20 mouse cellular contexts compared by ENCODE assay signal in the genomic region with DNA sequence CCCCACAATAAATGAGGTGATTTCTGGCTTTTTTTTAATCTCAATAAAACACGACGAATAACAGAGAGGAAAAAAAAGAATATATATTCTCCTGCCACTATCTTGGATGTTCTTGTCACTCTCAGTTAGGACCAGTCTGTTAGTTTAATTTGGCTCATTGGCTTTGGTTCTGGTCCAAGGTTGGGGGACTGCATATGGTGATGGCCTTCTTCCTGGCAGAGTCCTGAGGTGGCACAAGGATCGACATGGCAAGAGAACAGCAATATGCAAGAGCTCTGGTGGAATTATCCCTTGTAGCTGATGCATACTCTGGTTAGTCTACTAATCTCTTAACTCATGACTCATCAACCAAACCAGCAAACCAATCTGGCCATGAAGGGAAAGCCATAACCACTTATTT. TPM values are rescaled to one million over a fixed set of nuclear protein-coding genes. Genes with fewer than 3 reads are reported as not detected.
"Had no signal": no experiment of that assay in that cellular context is flagged by ENCODE, and none has a peak within 500 bp of the region (broad histone marks: within the 10 kb centered on the region; RNA-seq: fewer than 3 reads in every experiment).

No protein-coding gene starts in this region.

- DNase-seq: kidney, postnatal 14 days; liver; liver, embryonic 13.5 days; liver, postnatal 0 days; retina, postnatal 1 day; right cerebral cortex, postnatal 4 days; spleen, adult 18-20 months; thymus, adult 18-20 months; thymus, postnatal 14 days had no signal

- H3K4me2 ChIP-seq: kidney, embryonic 15.5 days; limb, embryonic 12.5 days; liver, embryonic 13.5 days; midbrain, embryonic 13.5 days; neural tube, embryonic 15.5 days had no signal

- H3K27me3 ChIP-seq: kidney, embryonic 15.5 days; limb, embryonic 12.5 days; liver, embryonic 13.5 days; midbrain, embryonic 13.5 days; neural tube, embryonic 15.5 days had no signal

- H3K4me3 ChIP-seq: kidney, embryonic 15.5 days; limb, embryonic 12.5 days; liver, embryonic 13.5 days; midbrain, embryonic 13.5 days; myocyte; neural tube, embryonic 15.5 days had no signal

- H3K9ac ChIP-seq: kidney, embryonic 15.5 days; limb, embryonic 12.5 days; liver, embryonic 13.5 days; liver, postnatal 0 days; midbrain, embryonic 13.5 days; neural tube, embryonic 15.5 days had no signal

- H3K9me3 ChIP-seq: kidney, embryonic 15.5 days; limb, embryonic 12.5 days; liver, embryonic 13.5 days; midbrain, embryonic 13.5 days; neural tube, embryonic 15.5 days had no signal

- H3K36me3 ChIP-seq: kidney, embryonic 15.5 days; limb, embryonic 12.5 days; liver, embryonic 13.5 days; midbrain, embryonic 13.5 days; neural tube, embryonic 15.5 days had no signal

- H3K27ac ChIP-seq: kidney, embryonic 15.5 days; limb, embryonic 12.5 days; liver, embryonic 13.5 days; midbrain, embryonic 13.5 days; neural tube, embryonic 15.5 days had no signal

- H3K4me1 ChIP-seq: kidney, embryonic 15.5 days; limb, embryonic 12.5 days; liver, embryonic 13.5 days; midbrain, embryonic 13.5 days; neural tube, embryonic 15.5 days had no signal

- ATAC-seq: liver, postnatal 0 days; midbrain, embryonic 13.5 days had no signal

RNA-seq across cellular contexts. Expression of a gene that starts 9.6 kb away (rescaled TPM):
- total RNA-seq: layer of hippocampus, postnatal 25 days; megakaryocyte-erythroid progenitor cell, adult 5-6 weeks; midbrain, postnatal 0 days had no signal
- polyA plus RNA-seq: kidney, embryonic 15.5 days; limb, embryonic 12.5 days; liver, embryonic 13.5 days; liver, postnatal 0 days; lung, embryonic 16.5 days; midbrain, embryonic 13.5 days; myocyte; neural tube, embryonic 11.5 days; neural tube, embryonic 15.5 days; stomach, embryonic 14.5 days had no signal
